Mouse (Mus musculus) midbrain, embryonic 11.5 days (tissue): ENCODE data around the gene Hist1h1t. TPM values are rescaled to one million over a fixed set of nuclear protein-coding genes. Genes with fewer than 3 reads are reported as not detected.

ENCODE experiments used
- ATAC-seq: fragments of 200-750 bp; cut with Nextera tagmentation; 2 replicates; pipeline ENCODE4 v1.8.0; 2017; ENCODE audit warnings: moderate TSS enrichment, moderate library complexity; ENCODE audit not compliant: low FRiP score
- DNase-seq: peaks from one replicate; pipeline ENCODE4 v3.0.0; 2015; ENCODE audit warnings: low spot score; ENCODE audit errors: missing footprints
- H3K27ac ChIP-seq: fragments of 300-500 bp; sonication (generic); 2 replicates; pipeline ENCODE4 v1.5.1; 2014; ENCODE audit warnings: low read depth, low read length
- H3K27me3 ChIP-seq: fragments of 300-500 bp; sonication (generic); 2 replicates; pipeline ENCODE4 v1.6.1; 2014; ENCODE audit warnings: mild to moderate bottlenecking, low read length, moderate library complexity, mixed read lengths; ENCODE audit not compliant: control insufficient read depth, insufficient read depth
- H3K36me3 ChIP-seq: fragments of 300-500 bp; sonication (generic); 2 replicates; pipeline ENCODE4 v1.6.1; 2014; ENCODE audit warnings: mild to moderate bottlenecking, low read length, moderate library complexity, mixed read lengths; ENCODE audit not compliant: control insufficient read depth, insufficient read depth
- H3K4me1 ChIP-seq: fragments of 300-500 bp; sonication (generic); 2 replicates; pipeline ENCODE4 v1.6.1; 2014; ENCODE audit warnings: low read length; ENCODE audit not compliant: control insufficient read depth, insufficient read depth
- H3K4me2 ChIP-seq: fragments of 300-500 bp; sonication (generic); 2 replicates; pipeline ENCODE4 v1.6.1; 2014; ENCODE audit warnings: mild to moderate bottlenecking, moderate library complexity
- H3K4me3 ChIP-seq: fragments of 300-500 bp; sonication (generic); 2 replicates; pipeline ENCODE4 v1.5.1; 2014; ENCODE audit warnings: low read depth, low read length
- H3K9ac ChIP-seq: fragments of 300-500 bp; sonication (generic); 2 replicates; pipeline ENCODE4 v1.6.1; 2014; ENCODE audit warnings: low read length
- H3K9me3 ChIP-seq: fragments of 300-500 bp; sonication (generic); 2 replicates; pipeline ENCODE4 v1.6.1; 2016; ENCODE audit warnings: low read length; ENCODE audit not compliant: control insufficient read depth
- WGBS: fragments of 180-500 bp; shearing (Covaris S2); extraction: QIAGEN DNeasy Blood & Tissue Kit; methylation state at CpG from one replicate; pipeline ENCODE4 v1.1.7; 2014; 5-methylcytosine and 5-hydroxymethylcytosine counted together
- microRNA-seq: library from miRNA; unstranded; fragments of <30 nt; microRNA quantifications from one replicate; pipeline ENCODE4, GENCODE M21; 2017
- polyA plus RNA-seq: library from polyadenylated mRNA; unstranded; fragments of >200 nt; fragmentation: Nextera tagmentation; extraction: Ambion mirVana; gene quantifications from 2 replicates; pipeline ENCODE4 v1.2.1, GENCODE M21; 2014

Gene Hist1h1t
- polyA plus RNA-seq, 1 experiment from 2014 or later, result not detected

DNA sequence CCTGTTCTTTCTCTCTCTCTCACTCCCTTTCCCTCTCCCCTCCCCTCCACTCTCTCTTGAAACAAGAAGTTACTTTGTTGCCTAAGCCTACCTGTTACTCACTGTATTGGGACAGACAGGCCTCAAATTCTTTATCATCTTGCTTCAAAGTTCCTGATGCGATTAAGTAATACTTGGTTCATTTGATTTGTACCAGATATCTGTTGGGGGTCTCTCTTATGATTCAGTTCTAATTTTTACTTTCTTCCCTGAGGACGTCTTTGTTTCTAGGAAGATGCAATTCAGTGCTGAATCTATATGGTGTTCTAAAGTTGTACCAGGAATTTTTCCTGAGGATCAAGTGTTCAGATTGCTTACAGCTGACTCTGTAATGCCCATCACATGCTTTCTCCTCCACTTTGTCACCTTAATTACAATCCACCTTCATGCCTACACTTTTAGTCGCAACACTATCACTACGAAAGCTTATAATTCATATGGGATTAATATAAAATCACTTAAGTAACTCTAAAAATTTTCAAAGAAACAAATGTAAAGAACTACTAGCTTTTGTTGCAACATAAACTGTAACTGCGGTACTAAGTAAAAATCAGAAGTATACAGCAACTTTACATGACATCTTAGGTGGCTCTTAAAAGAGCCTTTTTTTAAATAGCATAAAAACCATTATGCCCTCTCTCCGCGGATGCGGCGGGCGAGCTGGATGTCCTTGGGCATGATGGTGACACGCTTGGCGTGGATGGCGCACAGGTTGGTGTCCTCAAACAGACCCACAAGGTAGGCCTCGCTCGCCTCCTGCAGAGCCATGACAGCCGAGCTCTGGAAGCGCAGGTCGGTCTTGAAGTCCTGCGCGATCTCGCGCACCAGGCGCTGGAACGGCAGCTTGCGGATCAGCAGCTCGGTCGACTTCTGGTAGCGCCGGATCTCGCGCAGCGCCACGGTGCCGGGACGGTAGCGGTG, 49.1 kb downstream of the Hist1h1t start:
- Histone ChIP-seq H3K36me3 (no peaks in the 10 kb centered on the region), H3K27me3 (no peaks in the 10 kb centered on the region), H3K9ac (peak overlapping the region; percentile 71), H3K4me1 (peaks cover 13% of the 10 kb centered on the region; the same call in 1 of the 2 replicates), H3K27ac (peak overlapping the region; percentile 82), H3K4me2 (peak overlapping the region; percentile 61), H3K9me3 (no peaks in the 10 kb centered on the region), H3K4me3 (peak overlapping the region; percentile 39)
- peak; percentile 90 for DNase-seq
- under 1% methylated on average over 16 of the region's 36 CpGs for WGBS
- no peak for ATAC-seq

GRCm38 (mm10) chr13:23745381-23746161, 50.0 kb downstream of the Hist1h1t start, which contains the start of gene Hist1h3c:
Hist1h3c (minus strand) TSS chr13:23745602.
- peak within 1 kb of the TSS; percentile 61 for H3K4me2 ChIP-seq
- ATAC-seq (peak; percentile 72), DNase-seq (peak; percentile 97)
- peak within 1 kb of the TSS; percentile 96 for H3K27ac ChIP-seq
- H3K36me3 ChIP-seq, result no peaks in the 10 kb centered on the region
- no peaks in the 10 kb centered on the region for H3K9me3 ChIP-seq
- H3K9ac ChIP-seq, result peak within 1 kb of the TSS; percentile 71
- H3K4me1 ChIP-seq, result peaks cover 7% of the 10 kb centered on the region; the same call in 1 of the 2 replicates
- WGBS, result under 1% methylated on average over 23 of the region's 28 CpGs
- no peaks in the 10 kb centered on the region for H3K27me3 ChIP-seq
- peak within 1 kb of the TSS; percentile 39 for H3K4me3 ChIP-seq

Small RNA genes lying within 50 kb of the gene (microRNA-seq; reads per million reads assigned to microRNA genes)
- gene Gm44314, result not detected
- gene Gm44350, result not detected

Other genes starting within 250 kb of the Hist1h1t start
- not detected in 2 replicates for gene Btn1a1, start 229.9 kb upstream of the Hist1h1t start, polyA plus RNA-seq
- gene Btn2a2, start 207.0 kb upstream of the Hist1h1t start, polyA plus RNA-seq, result 0.28 and 0.34 TPM in 2 replicates
- gene Hist1h4h, start 164.8 kb upstream of the Hist1h1t start, polyA plus RNA-seq, result 3.3 and 3.6 TPM in 2 replicates
- gene Hist1h2af, start 161.9 kb upstream of the Hist1h1t start, polyA plus RNA-seq, result 6.4 and 9.1 TPM in 2 replicates
- gene Hist1h3g, start 160.4 kb upstream of the Hist1h1t start, polyA plus RNA-seq, result 4.0 and 4.8 TPM in 2 replicates
- gene Hist1h2bh, start 152.4 kb upstream of the Hist1h1t start, polyA plus RNA-seq, result 0.44 and 0.87 TPM in 2 replicates
- gene Hist1h3f, start 151.8 kb upstream of the Hist1h1t start, polyA plus RNA-seq, result 1.2 and 1.3 TPM in 2 replicates
- gene Hist1h4f, start 144.2 kb upstream of the Hist1h1t start, polyA plus RNA-seq, result 0.53 and 0.77 TPM in 2 replicates
- 0.59 and 0.61 TPM in 2 replicates for gene Hist1h1d, start 142.6 kb upstream of the Hist1h1t start, polyA plus RNA-seq
- gene Hist1h3e, start 133.4 kb upstream of the Hist1h1t start, polyA plus RNA-seq, result 7.2 and 7.4 TPM in 2 replicates
- 69.8 and 76.3 TPM in 2 replicates for gene Hist1h2ae, start 124.6 kb upstream of the Hist1h1t start, polyA plus RNA-seq
- 3.9 and 6.2 TPM in 2 replicates for gene Hist1h2bg, start 124.4 kb upstream of the Hist1h1t start, polyA plus RNA-seq
- 2.6 and 4.9 TPM in 2 replicates for gene Hist1h2bf, start 121.6 kb upstream of the Hist1h1t start, polyA plus RNA-seq
- 1.9 and 2.2 TPM in 2 replicates for gene Hist1h2ad, start 121.4 kb upstream of the Hist1h1t start, polyA plus RNA-seq
- gene Hist1h3d, start 120.1 kb upstream of the Hist1h1t start, polyA plus RNA-seq, result 7.4 and 9.8 TPM in 2 replicates
- gene Hist1h4d, start 114.2 kb upstream of the Hist1h1t start, polyA plus RNA-seq, result 99.4 and 124 TPM in 2 replicates
- 1.6 and 1.7 TPM in 2 replicates for gene Hist1h2be, start 74.7 kb upstream of the Hist1h1t start, polyA plus RNA-seq
- 24.8 and 28.9 TPM in 2 replicates for gene Hist1h1e, start 73.3 kb upstream of the Hist1h1t start, polyA plus RNA-seq
- 0.83 and 1.1 TPM in 2 replicates for gene Hist1h2ac, start 11.9 kb upstream of the Hist1h1t start, polyA plus RNA-seq
- gene Hist1h2bc, start 11.6 kb upstream of the Hist1h1t start, polyA plus RNA-seq, result 25.3 and 25.7 TPM in 2 replicates
- 5.3 and 6.4 TPM in 2 replicates for gene Hist1h4c, start 2.6 kb downstream of the Hist1h1t start, polyA plus RNA-seq
- gene Hfe, start 15.0 kb downstream of the Hist1h1t start, polyA plus RNA-seq, result 2.7 and 3.3 TPM in 2 replicates
- 13.5 and 14.0 TPM in 2 replicates for gene Hist1h1c, start 43.0 kb downstream of the Hist1h1t start, polyA plus RNA-seq
- 8.6 and 9.2 TPM in 2 replicates for gene Hist1h3c, start 49.8 kb downstream of the Hist1h1t start, polyA plus RNA-seq
- gene Hist1h2bb, start 50.9 kb downstream of the Hist1h1t start, polyA plus RNA-seq, result 2.1 and 2.4 TPM in 2 replicates
- gene Hist1h2ab, start 55.3 kb downstream of the Hist1h1t start, polyA plus RNA-seq, result 42.8 and 57.5 TPM in 2 replicates
- gene Hist1h3b, start 56.5 kb downstream of the Hist1h1t start, polyA plus RNA-seq, result 7.5 and 13.2 TPM in 2 replicates
- gene Hist1h4b, start 61.2 kb downstream of the Hist1h1t start, polyA plus RNA-seq, result 3.9 and 5.5 TPM in 2 replicates
- gene Hist1h4a, start 65.4 kb downstream of the Hist1h1t start, polyA plus RNA-seq, result 0.49 and 0.55 TPM in 2 replicates
- 3.0 and 5.1 TPM in 2 replicates for gene Hist1h3a, start 66.6 kb downstream of the Hist1h1t start, polyA plus RNA-seq
- 3.5 and 3.7 TPM in 2 replicates for gene Hist1h1a, start 67.9 kb downstream of the Hist1h1t start, polyA plus RNA-seq
- not detected in 2 replicates for gene Trim38, start 74.1 kb downstream of the Hist1h1t start, polyA plus RNA-seq
- not detected in 2 replicates for gene Slc17a2, start 111.2 kb downstream of the Hist1h1t start, polyA plus RNA-seq
- not detected in 2 replicates for gene Slc17a3, start 143.6 kb downstream of the Hist1h1t start, polyA plus RNA-seq
- gene Slc17a1, start 171.9 kb downstream of the Hist1h1t start, polyA plus RNA-seq, result 0.08 TPM in 1 of 2 replicates, not detected in the other
- gene Slc17a4, start 219.2 kb downstream of the Hist1h1t start, polyA plus RNA-seq, result not detected in 2 replicates
- gene Hist1h2ba, start 238.3 kb downstream of the Hist1h1t start, polyA plus RNA-seq, result not detected in 2 replicates
- not detected in 2 replicates for gene Hist1h2aa, start 238.6 kb downstream of the Hist1h1t start, polyA plus RNA-seq